Mouse (Mus musculus) kidney, adult 18-20 months (tissue): ENCODE data around the gene Hist1h2bq.
"Not testable (repeated sequence)": the region's sequence is repeated elsewhere in the genome, so short reads cannot be mapped to it uniquely, and the experiment has no call there.

ENCODE experiments used
- DNase-seq: peaks from one replicate; pipeline ENCODE4 v3.0.0; 2021

Hist1h2bq gene

DNA sequence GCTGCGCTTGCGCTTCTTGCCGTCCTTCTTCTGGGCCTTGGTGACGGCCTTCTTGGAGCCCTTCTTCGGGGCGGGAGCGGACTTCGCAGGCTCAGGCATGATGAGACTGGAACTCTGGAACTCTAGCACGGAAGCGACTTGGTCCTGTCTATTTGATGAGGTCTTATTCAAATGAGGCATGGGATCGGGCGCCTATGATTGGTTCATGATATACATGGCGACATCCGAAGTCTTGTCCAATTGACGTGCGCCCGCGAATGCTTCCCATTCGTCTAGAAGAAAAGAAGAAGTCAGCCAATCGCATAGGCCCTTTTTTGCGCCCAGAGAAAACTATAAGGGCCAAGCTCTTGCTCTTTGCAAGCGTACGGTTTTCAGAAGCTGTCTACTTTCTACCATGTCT, at the start of gene Hist1h2bq, which contains the start of gene Hist1h2ao:
TSS of gene Hist1h2bq (minus strand) at position 125 of the 400 bp plus-strand sequence.
TSS of gene Hist1h2ao (plus strand) at position 393 of the 400 bp plus-strand sequence.
- not testable (repeated sequence) for DNase-seq

DNA sequence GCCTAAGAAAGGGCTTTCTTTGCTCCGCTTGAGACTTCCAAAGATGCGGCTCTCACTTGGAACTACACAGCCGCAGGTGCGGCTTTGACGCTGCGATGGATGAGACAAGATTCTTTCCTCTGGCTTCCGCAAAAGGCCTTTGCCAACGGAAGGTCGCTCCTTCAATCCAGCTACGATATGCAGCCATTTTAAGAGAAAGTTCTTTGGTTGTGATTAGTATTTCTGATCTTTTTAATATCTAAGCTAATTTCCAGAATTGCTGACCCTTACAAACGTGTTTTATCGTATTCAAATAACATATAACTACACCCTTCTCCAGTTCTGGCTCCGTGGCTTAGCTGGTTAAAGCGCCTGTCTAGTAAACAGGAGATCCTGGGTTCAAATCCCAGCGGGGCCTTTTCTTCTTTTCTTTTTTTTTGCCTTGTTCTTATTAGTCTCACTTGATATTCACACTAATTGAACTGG, 45.7 kb upstream of the Hist1h2bq start:
- DNase-seq: peak; percentile 7

DNA sequence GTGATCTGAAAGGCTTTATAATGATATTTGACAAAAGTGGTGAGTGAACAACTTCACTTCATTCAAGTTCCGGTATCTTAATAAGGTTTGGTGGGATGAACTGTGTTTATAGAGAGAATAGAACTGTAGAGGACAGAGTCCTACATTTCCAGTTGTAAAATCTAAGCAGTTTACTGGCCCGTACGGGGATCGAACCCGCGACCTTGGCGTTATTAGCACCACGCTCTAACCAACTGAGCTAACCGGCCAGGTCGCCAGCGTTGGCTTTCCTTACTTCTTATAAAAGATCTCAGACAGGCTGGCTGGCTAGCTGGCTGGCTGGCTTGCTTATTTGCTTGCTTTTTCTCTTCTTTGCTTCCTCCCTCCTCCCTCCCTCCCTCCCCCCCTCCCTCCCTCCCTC, 45.1 kb upstream of the Hist1h2bq start:
- peak; percentile 80 for DNase-seq

DNA sequence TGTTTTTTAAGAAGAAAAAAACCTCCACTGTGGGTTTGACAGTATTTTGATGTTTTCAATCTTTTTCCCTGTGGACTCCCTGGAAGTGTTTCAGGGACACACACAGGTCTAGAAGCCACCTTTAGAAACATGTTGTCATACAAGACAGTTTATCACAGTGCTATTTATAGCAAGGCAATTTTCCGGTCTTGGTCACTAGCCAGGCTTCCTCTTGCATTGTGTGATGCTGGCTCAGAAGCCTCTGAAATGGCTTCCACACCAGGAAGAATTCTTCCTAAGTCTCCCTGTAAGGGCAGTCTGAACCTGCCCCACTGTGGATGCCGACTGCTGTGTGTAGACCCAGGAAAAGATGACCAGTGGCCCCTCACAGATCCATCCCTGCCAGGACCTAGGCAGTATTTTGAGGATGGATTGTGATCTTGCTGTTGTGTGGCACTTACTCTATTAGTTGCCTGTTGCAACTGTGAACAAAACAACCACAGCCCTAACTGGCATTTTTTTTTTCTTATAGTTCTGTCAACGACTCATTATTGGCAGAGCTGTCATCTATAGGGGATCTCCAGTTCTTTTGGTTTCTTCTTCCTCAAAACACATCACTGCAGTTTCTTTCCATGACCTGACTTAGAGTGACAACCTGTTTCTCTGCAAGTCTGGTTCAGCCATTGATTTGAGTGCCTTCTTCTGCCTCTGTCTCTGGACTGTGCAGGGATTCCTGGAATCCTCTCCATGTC, 42.4 kb upstream of the Hist1h2bq start:
- peak; percentile 2 for DNase-seq

DNA sequence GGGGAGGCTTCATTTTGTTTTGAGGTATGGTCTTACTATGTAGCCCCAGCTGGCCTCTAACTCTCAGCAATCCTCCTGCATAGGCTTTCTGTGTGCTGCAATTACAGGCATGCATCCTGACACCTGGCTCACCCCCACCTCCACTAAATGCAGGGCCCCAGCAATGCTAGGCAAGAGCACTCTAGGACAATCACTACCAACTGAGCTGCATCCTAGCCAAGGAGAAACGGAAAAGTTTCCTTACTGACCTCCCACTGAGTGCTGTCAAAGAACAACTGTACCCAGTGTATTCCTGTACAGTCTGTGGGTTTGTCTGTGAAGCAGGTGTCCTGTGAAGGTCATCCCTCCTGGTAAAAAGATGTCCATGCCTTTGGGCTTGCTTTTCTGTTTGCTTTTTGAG, 40.7 kb upstream of the Hist1h2bq start:
- DNase-seq: not testable (repeated sequence)

DNA sequence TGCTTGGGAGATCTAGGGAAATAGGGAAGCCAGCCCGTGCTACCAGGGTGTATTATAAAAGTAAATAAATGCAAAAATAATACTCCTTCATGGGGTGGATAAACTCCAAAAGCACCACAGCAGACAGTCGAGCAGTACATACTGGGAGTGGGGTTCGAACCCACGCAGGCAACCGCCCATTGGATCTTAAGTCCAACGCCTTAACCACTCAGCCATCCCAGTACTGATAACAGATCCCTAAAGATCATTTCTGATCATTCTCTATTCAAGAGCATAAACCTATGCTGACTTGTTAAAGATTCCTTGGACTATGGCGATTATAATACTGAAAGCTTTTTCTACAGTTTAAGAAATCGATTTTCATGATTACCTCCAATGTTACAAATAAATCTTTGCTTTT, 37.9 kb upstream of the Hist1h2bq start:
- no peak for DNase-seq

DNA sequence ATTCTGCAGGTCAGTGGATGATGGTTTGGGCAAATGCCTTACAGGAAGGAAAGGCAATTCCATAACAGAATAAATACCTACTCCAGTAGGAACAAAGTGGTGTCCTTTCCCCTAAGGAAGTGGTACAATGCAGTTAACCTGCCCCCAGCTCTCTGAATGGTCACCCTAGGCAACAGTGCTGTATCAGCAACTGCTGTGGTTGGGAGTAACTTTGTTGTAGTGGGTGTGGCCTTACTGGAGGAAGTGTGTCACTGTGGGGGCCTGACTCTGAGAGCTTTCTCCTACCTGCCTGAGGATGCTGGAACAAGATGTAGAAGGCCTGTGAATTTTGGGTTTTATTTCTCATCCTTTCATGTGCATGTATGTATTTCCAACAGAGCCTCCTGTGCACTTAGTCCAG, 36.4 kb upstream of the Hist1h2bq start:
- not testable (repeated sequence) for DNase-seq

DNA sequence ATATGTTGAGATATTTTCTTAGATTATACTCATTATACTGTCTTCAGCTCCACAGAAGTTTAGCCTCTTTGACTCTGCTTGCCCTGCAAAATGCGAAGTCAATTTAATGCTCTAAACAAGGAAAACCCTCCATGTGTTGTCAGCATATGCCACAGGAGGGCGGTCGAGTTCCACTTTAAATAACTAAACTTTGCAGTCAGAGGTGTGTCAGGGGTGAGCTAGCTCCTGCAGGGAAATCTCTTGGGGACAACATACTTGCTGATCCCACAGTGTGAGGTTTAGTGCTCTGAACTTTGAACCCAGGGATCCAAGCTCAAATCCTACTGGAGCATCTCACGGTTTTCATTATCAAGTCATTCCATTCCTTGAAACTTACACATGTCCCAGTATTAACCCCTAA, 30.5 kb upstream of the Hist1h2bq start:
- not testable (repeated sequence) for DNase-seq

DNA sequence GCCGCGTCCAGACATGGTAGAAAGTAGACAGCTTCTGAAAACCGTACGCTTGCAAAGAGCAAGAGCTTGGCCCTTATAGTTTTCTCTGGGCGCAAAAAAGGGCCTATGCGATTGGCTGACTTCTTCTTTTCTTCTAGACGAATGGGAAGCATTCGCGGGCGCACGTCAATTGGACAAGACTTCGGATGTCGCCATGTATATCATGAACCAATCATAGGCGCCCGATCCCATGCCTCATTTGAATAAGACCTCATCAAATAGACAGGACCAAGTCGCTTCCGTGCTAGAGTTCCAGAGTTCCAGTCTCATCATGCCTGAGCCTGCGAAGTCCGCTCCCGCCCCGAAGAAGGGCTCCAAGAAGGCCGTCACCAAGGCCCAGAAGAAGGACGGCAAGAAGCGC, 23.5 kb upstream of the Hist1h2bq start, which contains the start of the genes Hist1h2ap and Hist1h2br:
TSS of gene Hist1h2ap (minus strand) at position 47 of the 400 bp plus-strand sequence.
TSS of gene Hist1h2br (plus strand) at position 283 of the 400 bp plus-strand sequence.
- DNase-seq: not testable (repeated sequence)

DNA sequence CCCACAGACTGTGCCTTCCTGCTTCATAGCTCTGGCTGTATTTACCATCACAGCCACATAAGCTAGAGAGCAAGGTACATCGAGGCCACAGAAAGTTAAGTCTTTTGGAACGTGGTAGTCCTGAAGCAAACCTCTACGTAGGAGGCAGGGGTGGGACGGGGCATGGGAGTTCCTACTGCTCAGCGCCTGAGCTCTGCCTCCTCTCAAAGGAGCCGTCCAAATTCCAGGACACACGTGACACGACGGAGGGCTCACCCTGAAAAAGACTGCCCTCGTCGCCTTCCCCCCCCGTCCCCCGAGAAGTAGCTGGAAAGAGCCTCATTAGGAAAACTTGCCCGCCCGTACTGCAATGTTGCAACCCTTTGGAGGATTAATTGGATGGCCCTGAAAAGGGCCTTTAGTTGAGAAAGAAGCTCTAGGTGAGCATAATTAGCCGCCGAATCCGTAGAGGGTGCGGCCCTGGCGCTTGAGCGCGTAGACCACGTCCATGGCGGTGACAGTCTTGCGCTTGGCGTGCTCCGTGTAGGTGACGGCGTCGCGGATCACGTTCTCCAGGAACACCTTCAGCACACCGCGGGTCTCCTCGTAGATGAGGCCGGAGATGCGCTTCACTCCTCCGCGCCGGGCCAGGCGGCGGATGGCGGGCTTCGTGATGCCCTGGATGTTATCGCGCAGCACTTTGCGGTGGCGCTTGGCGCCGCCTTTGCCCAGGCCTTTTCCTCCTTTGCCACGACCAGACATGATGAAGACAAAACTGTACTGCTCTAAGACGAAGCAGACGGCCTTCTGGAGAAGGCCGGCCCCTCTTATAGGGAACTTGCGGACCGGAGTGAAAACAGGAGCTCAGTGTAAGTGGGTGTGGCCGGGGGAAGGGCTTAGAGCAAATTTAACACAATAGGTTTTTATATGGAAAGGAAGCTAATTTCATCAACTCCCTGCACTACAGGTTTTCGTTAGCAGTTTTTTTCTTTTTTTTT, 21.7 kb upstream of the Hist1h2bq start, which contains the start of gene Hist1h4n:
TSS of gene Hist1h4n (minus strand) at position 779 of the 977 bp plus-strand sequence.
- DNase-seq: peak; percentile 13

DNA sequence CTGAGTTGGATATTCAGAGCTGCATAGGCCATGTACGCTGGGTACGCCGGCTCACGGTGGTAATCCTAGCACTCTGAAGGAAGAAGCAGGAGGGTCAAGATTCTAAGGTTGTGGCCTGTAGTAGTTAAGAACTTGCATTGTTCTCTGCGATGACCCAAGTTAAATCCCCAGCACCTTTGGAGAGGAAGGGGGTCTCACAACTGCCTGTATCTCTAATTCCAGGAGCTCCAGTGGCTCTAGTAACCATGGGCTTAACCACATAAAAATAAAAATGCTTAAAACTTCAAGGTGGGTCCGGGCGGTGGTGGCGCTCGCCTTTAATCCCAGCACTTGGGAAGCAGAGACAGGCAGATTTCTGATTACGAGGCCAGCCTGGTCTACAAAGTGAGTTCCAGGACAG, 20.3 kb upstream of the Hist1h2bq start:
- no peak for DNase-seq

DNA sequence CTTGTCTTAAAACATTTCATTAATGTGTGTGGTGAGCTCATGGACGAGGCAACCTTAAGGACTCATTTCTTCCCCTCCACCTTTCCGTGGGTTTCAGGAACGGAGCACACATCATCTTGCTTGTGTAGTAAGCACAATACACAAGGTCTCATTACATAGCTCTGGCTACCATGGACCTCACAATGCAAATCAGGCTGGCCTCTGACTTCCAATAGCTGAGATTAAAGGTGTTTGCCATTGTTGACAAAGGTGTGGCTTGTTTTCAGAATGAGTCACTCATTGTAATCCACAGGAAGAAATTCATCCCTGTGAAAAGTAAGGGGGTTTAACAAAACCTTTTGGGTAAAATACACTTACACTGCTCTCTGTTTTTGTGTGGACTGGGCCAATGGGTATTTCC, 18.5 kb upstream of the Hist1h2bq start:
- no peak for DNase-seq

DNA sequence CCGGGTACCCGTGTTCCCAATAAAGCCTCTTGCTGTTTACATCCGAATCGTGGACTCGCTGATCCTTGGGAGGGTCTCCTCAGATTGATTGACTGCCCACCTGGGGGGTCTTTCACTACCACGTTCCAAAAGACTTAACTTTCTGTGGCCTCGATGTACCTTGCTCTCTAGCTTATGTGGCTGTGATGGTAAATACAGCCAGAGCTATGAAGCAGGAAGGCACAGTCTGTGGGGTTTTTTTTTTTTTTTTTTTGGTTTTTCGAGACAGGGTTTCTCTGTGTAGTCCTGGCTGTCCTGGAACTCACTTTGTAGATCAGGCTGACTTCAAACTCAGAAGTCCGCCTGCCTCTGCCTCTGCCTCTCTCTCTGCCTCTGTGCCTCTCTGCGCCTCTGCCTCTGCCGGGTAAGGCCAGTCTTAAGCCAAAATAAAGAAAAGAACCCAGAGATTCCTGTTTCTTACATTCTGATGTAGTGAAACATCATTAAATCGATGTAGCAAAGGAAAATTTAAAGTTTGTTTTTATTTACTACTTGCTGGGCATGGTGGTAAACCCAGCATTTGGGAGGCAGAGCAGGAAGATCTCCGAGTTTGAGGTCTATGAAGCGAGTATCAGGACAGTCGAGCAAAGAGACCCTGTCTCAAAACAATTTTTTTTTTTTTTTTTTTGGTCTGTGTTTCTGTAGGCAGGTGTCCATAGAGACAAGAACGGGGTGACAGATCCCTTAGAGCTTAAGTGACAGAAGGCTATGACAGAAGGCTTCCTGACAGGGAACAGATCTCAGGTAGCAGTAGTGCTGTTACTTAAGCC, 10.3 kb upstream of the Hist1h2bq start:
- not testable (repeated sequence) for DNase-seq

DNA sequence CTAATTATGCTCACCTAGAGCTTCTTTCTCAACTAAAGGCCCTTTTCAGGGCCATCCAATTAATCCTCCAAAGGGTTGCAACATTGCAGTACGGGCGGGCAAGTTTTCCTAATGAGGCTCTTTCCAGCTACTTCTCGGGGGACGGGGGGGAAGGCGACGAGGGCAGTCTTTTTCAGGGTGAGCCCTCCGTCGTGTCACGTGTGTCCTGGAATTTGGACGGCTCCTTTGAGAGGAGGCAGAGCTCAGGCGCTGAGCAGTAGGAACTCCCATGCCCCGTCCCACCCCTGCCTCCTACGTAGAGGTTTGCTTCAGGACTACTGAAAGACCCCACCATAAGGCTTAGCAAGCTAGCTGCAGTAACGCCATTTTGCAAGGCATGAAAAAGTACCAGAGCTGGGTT, 2.1 kb upstream of the Hist1h2bq start:
- DNase-seq: not testable (repeated sequence)

DNA sequence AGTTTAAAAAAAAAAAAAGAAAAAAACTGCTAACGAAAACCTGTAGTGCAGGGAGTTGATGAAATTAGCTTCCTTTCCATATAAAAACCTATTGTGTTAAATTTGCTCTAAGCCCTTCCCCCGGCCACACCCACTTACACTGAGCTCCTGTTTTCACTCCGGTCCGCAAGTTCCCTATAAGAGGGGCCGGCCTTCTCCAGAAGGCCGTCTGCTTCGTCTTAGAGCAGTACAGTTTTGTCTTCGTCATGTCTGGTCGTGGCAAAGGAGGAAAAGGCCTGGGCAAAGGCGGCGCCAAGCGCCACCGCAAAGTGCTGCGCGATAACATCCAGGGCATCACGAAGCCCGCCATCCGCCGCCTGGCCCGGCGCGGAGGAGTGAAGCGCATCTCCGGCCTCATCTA, 1.5 kb upstream of the Hist1h2bq start, which contains the start of gene Hist1h4m:
TSS of gene Hist1h4m (plus strand) at position 208 of the 400 bp plus-strand sequence.
- DNase-seq: peak; percentile 18

DNA sequence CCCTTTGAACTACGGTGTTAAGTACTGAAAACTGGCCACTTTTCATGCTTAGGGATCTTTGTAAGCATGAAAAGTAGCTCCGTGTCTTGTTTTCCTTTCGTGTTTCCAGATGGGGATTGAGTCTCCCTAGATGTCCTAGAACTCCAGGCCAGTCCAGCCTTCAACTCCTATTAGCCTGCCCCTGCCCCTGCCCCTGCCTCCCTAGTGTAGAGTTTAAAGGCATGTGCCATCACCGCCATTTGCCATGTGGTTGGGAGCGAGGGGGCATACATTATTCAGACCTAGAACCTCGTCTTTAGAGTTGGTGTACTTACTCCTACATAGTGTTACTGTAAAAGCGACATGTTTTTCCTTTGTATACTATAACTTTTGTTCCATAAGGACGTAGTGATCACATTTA, 1.1 kb upstream of the Hist1h2bq start:
- not testable (repeated sequence) for DNase-seq

DNA sequence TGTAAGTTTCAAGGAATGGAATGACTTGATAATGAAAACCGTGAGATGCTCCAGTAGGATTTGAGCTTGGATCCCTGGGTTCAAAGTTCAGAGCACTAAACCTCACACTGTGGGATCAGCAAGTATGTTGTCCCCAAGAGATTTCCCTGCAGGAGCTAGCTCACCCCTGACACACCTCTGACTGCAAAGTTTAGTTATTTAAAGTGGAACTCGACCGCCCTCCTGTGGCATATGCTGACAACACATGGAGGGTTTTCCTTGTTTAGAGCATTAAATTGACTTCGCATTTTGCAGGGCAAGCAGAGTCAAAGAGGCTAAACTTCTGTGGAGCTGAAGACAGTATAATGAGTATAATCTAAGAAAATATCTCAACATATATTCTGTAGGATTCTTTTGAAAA, 6.9 kb downstream of the Hist1h2bq start:
- DNase-seq: not testable (repeated sequence)

DNA sequence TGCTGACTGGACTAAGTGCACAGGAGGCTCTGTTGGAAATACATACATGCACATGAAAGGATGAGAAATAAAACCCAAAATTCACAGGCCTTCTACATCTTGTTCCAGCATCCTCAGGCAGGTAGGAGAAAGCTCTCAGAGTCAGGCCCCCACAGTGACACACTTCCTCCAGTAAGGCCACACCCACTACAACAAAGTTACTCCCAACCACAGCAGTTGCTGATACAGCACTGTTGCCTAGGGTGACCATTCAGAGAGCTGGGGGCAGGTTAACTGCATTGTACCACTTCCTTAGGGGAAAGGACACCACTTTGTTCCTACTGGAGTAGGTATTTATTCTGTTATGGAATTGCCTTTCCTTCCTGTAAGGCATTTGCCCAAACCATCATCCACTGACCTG, 12.8 kb downstream of the Hist1h2bq start:
- DNase-seq: not testable (repeated sequence)

DNA sequence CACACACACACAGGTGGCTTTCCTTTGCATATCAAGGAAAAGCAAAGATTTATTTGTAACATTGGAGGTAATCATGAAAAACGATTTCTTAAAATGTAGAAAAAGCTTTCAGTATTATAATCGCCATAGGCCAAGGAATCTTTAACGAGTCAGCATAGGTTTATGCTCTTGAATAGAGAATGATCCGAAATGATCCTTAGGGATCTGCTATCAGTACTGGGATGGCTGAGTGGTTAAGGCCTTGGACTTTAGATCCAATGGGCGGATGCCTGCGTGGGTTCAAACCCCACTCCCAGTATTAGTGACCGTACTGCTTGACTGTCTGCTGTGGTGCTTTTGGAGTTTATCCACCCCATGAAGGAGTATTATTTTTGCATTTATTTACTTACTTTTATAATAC, 14.4 kb downstream of the Hist1h2bq start:
- no peak for DNase-seq

DNA sequence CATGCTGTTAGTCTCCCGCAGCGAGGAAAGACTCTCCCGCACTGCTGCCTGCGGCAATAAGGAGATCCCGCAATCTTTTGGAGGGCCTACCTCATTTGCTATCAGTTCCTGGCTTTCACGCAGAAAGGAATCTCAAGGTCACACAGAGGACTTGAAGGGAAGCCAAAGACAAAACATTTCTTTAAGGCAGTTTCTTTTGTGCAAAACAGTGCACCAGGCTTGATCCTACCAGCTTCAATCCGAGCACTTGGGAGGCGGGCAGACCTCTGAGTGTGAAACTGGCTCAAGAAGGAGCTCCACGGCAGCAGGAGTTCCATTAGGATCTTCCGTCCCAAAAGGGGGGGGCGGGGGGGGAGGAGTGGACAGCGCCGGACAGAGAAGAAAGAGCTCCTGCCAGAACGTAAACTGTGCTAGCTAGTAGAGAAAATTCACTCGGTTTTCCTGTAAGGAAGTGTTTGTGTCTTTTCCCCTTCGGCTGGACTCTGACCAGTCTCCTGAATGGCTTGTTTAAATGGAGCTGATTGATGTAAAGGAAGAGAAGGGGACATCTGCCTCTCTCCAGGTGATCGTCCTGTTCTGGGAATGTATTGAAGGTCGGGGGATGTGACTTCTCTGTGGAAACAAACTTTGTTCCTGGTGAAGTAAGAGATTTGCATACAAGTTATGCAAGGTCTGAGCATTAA, 19.3 kb downstream of the Hist1h2bq start:
- no peak for DNase-seq

DNA sequence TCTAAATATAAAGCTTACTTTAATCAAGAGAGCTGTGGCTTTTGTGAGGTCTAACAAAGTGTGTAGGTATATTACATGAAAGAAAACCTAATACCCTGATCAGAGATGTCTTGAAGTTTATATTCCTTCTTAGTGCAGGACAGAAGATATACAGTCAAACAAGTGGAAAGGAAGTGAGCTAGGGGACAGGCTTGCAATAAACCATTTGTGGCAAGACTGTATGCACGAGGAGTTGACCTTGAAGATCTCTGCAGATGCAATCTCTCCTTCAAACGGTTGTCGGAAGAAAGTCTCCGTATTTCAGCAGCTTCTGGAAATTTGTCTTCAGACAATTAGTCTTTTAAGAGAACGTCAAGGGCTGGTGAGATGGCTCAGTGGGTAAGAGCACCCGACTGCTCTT, 20.1 kb downstream of the Hist1h2bq start:
- no peak for DNase-seq
